Mouse (Mus musculus) MEL (cell line): ENCODE data around the gene Pcgf6.

Experiments
- CTCF ChIP-seq, 3 experiments: IDR thresholded peaks in 2 of 3; conservative IDR thresholded peaks in 1 of 3; 2 replicates each; pipeline ENCODE4 v1.5.1; 2011 to 2012; ENCODE audit warnings: low read length in 3 of 3, low read depth in 2 of 3, mild to moderate bottlenecking in 2 of 3, improper control_type of control experiment in 1 of 3, inconsistent platforms in 1 of 3, mixed read lengths in 1 of 3, moderate library complexity in 1 of 3; ENCODE audit not compliant: control insufficient read depth in 1 of 3, insufficient read depth in 1 of 3, poor library complexity in 1 of 3, severe bottlenecking in 1 of 3
- ETS1 ChIP-seq: IDR thresholded peaks from 2 replicates; pipeline ENCODE4 v1.6.1; 2012; ENCODE audit warnings: low read depth, mild to moderate bottlenecking, inconsistent platforms, low read length, improper control_type of control experiment, moderate library complexity
- MYC ChIP-seq: IDR thresholded peaks from 2 replicates; pipeline ENCODE4 v1.6.1; 2011; ENCODE audit warnings: low read depth, mild to moderate bottlenecking, low read length, improper control_type of control experiment, moderate library complexity
- TAL1 ChIP-seq: IDR thresholded peaks from 2 replicates; pipeline ENCODE4 v1.6.1; 2012; ENCODE audit warnings: mild to moderate bottlenecking, inconsistent platforms, low read length, moderate library complexity, mixed read lengths
- ZKSCAN1 ChIP-seq: IDR thresholded peaks from 2 replicates; pipeline ENCODE4 v1.6.1; 2012; ENCODE audit warnings: low read depth, mild to moderate bottlenecking, inconsistent platforms, low read length, improper control_type of control experiment, moderate library complexity

DNA sequence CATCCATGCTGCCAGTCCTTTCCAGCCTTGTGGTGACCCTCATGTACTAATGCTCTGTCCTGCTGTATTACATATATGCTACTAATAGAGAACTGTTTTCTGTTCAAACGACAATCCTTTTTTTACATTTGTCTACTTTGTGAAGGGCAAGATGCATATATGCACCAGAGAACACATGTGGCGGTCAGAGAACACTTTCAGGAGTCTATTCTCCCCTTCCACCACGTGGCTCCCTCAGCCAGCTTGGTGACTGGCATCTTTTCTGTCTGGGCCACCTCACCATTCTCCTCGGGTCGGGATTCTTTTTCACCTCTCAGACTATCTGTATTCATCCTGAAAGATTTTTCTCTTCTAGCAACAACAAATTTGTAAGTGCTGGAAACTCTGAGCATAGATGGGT is 44.8 kb downstream of the Pcgf6 start:
- no peak for TF ChIP-seq CTCF (IDR thresholded peaks at IDR 0.05 in 2 of 3, conservative IDR thresholded peaks at IDR 0.05 in 1 of 3; ENCODE audit: control insufficient read depth in 1 of 3, insufficient read depth in 1 of 3, low read depth in 2 of 3, low read length in 3 of 3, poor library complexity in 1 of 3, severe bottlenecking in 1 of 3)
- TF ChIP-seq ETS1, result no peak
- TF ChIP-seq MYC, result no peak
- TF ChIP-seq TAL1, result no peak
- TF ChIP-seq ZKSCAN1, result no peak
